Comparison of ENCODE assay signal across 21 mouse cellular contexts in the genomic region with DNA sequence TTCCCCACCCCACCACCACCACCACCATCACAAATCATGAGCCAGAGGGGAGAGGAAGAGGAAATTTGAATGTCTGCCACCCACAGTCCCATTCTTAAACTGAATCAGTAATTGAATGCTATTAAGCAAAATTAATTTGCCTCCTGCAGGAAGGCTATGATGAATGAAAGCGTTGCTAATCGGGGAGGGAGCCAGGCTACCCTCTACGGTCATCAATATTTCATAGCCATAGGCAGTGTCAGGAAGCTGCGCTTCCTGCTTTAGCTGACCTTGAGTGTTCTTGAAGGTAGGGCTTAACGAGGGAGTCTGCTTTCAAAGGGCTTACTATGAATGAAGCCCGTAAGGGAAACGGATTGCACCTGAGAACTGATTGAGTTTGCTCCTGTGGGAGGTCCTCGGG. TPM values are rescaled to one million over a fixed set of nuclear protein-coding genes. Genes with fewer than 3 reads are reported as not detected.
A peak's percentile ranks its signal among the peaks of the same experiment; 100 is the strongest.
DNase-seq lines count a peak whose midpoint lies in the region; ATAC-seq lines count a peak whose summit lies in the region.
"Had no signal": no experiment of that assay in that cellular context is flagged by ENCODE, and none has a peak within 500 bp of the region (broad histone marks: within the 10 kb centered on the region; RNA-seq: fewer than 3 reads in every experiment).

No protein-coding gene starts in this region.

- DNase-seq in heart, adult 9 months (ENCODE audit: low spot score in 2 of 2): no peak
- DNase-seq in hindbrain, embryonic 11.5 days (ENCODE audit: low spot score): no peak
- no peak for DNase-seq in urinary bladder, postnatal 10 days (ENCODE audit: low spot score)
- DNase-seq: adrenal gland, postnatal 10 days; cerebellum, adult 11 months; cerebellum, postnatal 14 days; gastrocnemius, postnatal 10 days; kidney, adult 9 months; kidney, postnatal 25 days; liver had no signal

- peaks cover 85% of the 10 kb centered on the region for H3K4me1 ChIP-seq in heart, embryonic 12.5 days (replicated peaks)
- H3K4me1 ChIP-seq in hindbrain, embryonic 13.5 days (replicated peaks): peaks cover 60% of the 10 kb centered on the region
- no peaks in the 10 kb centered on the region; the same call in 1 of the 2 replicates for H3K4me1 ChIP-seq in hindbrain, embryonic 11.5 days (replicated peaks; ENCODE audit: control insufficient read depth, insufficient read depth, low read length)
- H3K4me1 ChIP-seq in hindbrain, embryonic 15.5 days (replicated peaks): peaks cover 40% of the 10 kb centered on the region
- H3K4me1 ChIP-seq in neural tube, embryonic 14.5 days (ENCODE audit: control insufficient read depth, insufficient read depth, low read length): peaks cover 15% of the 10 kb centered on the region; the same call in 1 of the 2 replicates

- H3K4me2 ChIP-seq in heart, embryonic 12.5 days: no peak overlapping the region
- H3K4me2 ChIP-seq in hindbrain, embryonic 13.5 days: no peak overlapping the region
- H3K4me2 ChIP-seq in hindbrain, embryonic 11.5 days (replicated peaks; ENCODE audit: low read depth, low read length): no peak overlapping the region
- H3K4me2 ChIP-seq in hindbrain, embryonic 15.5 days: no peak overlapping the region
- no peak overlapping the region for H3K4me2 ChIP-seq in neural tube, embryonic 14.5 days (ENCODE audit: low read depth, low read length)
- H3K4me2 ChIP-seq: embryonic facial prominence, embryonic 13.5 days; intestine, embryonic 15.5 days had no signal

- 66% methylated on average over 8 of the region's 8 CpGs for WGBS in heart, embryonic 12.5 days
- WGBS in hindbrain, embryonic 13.5 days: 31% methylated on average over 8 of the region's 8 CpGs
- WGBS in hindbrain, embryonic 11.5 days: 63% methylated on average over 8 of the region's 8 CpGs
- WGBS in hindbrain, embryonic 15.5 days: 35% methylated on average over 8 of the region's 8 CpGs
- 36% methylated on average over 8 of the region's 8 CpGs for WGBS in neural tube, embryonic 14.5 days

- ATAC-seq in heart, embryonic 12.5 days (ENCODE audit: insufficient number of reproducible peaks, low FRiP score): no peak
- ATAC-seq in hindbrain, embryonic 13.5 days (ENCODE audit: low FRiP score): 0 out of 2 replicates have a peak, but pooled peaks have one; percentile 57
- ATAC-seq in hindbrain, embryonic 11.5 days (ENCODE audit: low FRiP score): no peak
- ATAC-seq in hindbrain, embryonic 15.5 days (ENCODE audit: low FRiP score, low read depth): peak; percentile 28; the same call in 1 of the 2 replicates
- ATAC-seq in neural tube, embryonic 14.5 days (ENCODE audit: low read depth): peak; percentile 60
- ATAC-seq: activated CD4-positive, CD25-positive, alpha-beta regulatory T cell, adult 4 months; forebrain, embryonic 14.5 days; intestine, embryonic 15.5 days; lung, postnatal 0 days had no signal

- peaks cover 48% of the 10 kb centered on the region for H3K36me3 ChIP-seq in heart, embryonic 12.5 days
- peaks cover 50% of the 10 kb centered on the region for H3K36me3 ChIP-seq in hindbrain, embryonic 13.5 days
- no peaks in the 10 kb centered on the region for H3K36me3 ChIP-seq in hindbrain, embryonic 11.5 days (ENCODE audit: control insufficient read depth, insufficient read depth, low read length)
- peaks cover 26% of the 10 kb centered on the region; the same call in 1 of the 2 replicates for H3K36me3 ChIP-seq in hindbrain, embryonic 15.5 days
- peaks cover 19% of the 10 kb centered on the region for H3K36me3 ChIP-seq in neural tube, embryonic 14.5 days (ENCODE audit: control insufficient read depth, insufficient read depth, low read length)

- no peak overlapping the region for H3K4me3 ChIP-seq in heart, embryonic 12.5 days
- H3K4me3 ChIP-seq in hindbrain, embryonic 13.5 days: no peak overlapping the region
- H3K4me3 ChIP-seq in hindbrain, embryonic 11.5 days (ENCODE audit: low read depth, low read length): no peak overlapping the region
- H3K4me3 ChIP-seq in hindbrain, embryonic 15.5 days: no peak overlapping the region
- H3K4me3 ChIP-seq in neural tube, embryonic 14.5 days (ENCODE audit: low read depth, low read length): no peak overlapping the region
- H3K4me3 ChIP-seq: embryonic facial prominence, embryonic 13.5 days; intestine, embryonic 15.5 days had no signal

- H3K9me3 ChIP-seq in heart, embryonic 12.5 days (replicated peaks): no peaks in the 10 kb centered on the region
- H3K9me3 ChIP-seq in hindbrain, embryonic 13.5 days: no peaks in the 10 kb centered on the region
- H3K9me3 ChIP-seq in hindbrain, embryonic 11.5 days (ENCODE audit: control insufficient read depth, low read length): no peaks in the 10 kb centered on the region
- no peaks in the 10 kb centered on the region for H3K9me3 ChIP-seq in hindbrain, embryonic 15.5 days
- H3K9me3 ChIP-seq in neural tube, embryonic 14.5 days (ENCODE audit: control insufficient read depth, low read length): no peaks in the 10 kb centered on the region
- H3K9me3 ChIP-seq: embryonic facial prominence, embryonic 13.5 days; G1E; intestine, embryonic 15.5 days had no signal

- H3K27me3 ChIP-seq in heart, embryonic 12.5 days (replicated peaks): no peaks in the 10 kb centered on the region
- H3K27me3 ChIP-seq in hindbrain, embryonic 13.5 days: no peaks in the 10 kb centered on the region
- H3K27me3 ChIP-seq in hindbrain, embryonic 11.5 days (ENCODE audit: control insufficient read depth, insufficient read depth, low read length): no peaks in the 10 kb centered on the region
- H3K27me3 ChIP-seq in hindbrain, embryonic 15.5 days: no peaks in the 10 kb centered on the region
- H3K27me3 ChIP-seq in neural tube, embryonic 14.5 days (ENCODE audit: control insufficient read depth, insufficient read depth, low read length): no peaks in the 10 kb centered on the region
- H3K27me3 ChIP-seq: embryonic facial prominence, embryonic 13.5 days; intestine, embryonic 15.5 days had no signal

- peak overlapping the region; percentile 84 for H3K27ac ChIP-seq in heart, embryonic 12.5 days (ENCODE audit: poor library complexity, severe bottlenecking)
- peak overlapping the region; percentile 77 for H3K27ac ChIP-seq in hindbrain, embryonic 13.5 days
- H3K27ac ChIP-seq in hindbrain, embryonic 11.5 days (ENCODE audit: low read depth, low read length): no peak overlapping the region
- H3K27ac ChIP-seq in hindbrain, embryonic 15.5 days (replicated peaks): peak overlapping the region; percentile 52
- peak overlapping the region; percentile 44; the same call in 1 of the 2 replicates for H3K27ac ChIP-seq in neural tube, embryonic 14.5 days (ENCODE audit: low read depth, low read length)
- H3K27ac ChIP-seq: embryonic facial prominence, embryonic 13.5 days; intestine, embryonic 15.5 days; stomach, postnatal 0 days had no signal

- 0 out of 2 replicates have a peak overlapping the region, but pooled peaks have one; percentile 9 for H3K9ac ChIP-seq in heart, embryonic 12.5 days
- H3K9ac ChIP-seq in hindbrain, embryonic 13.5 days: no peak overlapping the region
- no peak overlapping the region for H3K9ac ChIP-seq in hindbrain, embryonic 11.5 days (ENCODE audit: low read depth, low read length)
- H3K9ac ChIP-seq in hindbrain, embryonic 15.5 days: no peak overlapping the region
- H3K9ac ChIP-seq in neural tube, embryonic 14.5 days (replicated peaks; ENCODE audit: low read depth, low read length): no peak overlapping the region
- H3K9ac ChIP-seq: embryonic facial prominence, embryonic 13.5 days; intestine, embryonic 15.5 days had no signal

RNA-seq across cellular contexts. Expression of gene Ncs1, which starts 38.7 kb away (rescaled TPM):
- polyA plus RNA-seq in heart, embryonic 12.5 days (2016; fragmentation: Nextera tagmentation; extraction: Ambion mirVana): 51.7 and 52.8 TPM in 2 replicates
- 144 and 150 TPM in 2 replicates for polyA plus RNA-seq in hindbrain, embryonic 13.5 days (2015; fragmentation: Nextera tagmentation; extraction: Ambion mirVana)
- polyA plus RNA-seq in hindbrain, embryonic 11.5 days (2014; fragmentation: Nextera tagmentation; extraction: Ambion mirVana): 70.5 and 76.5 TPM in 2 replicates
- polyA plus RNA-seq in hindbrain, embryonic 15.5 days (2015; fragmentation: Nextera tagmentation; extraction: Ambion mirVana): 168 and 183 TPM in 2 replicates
- 201 and 209 TPM in 2 replicates for polyA plus RNA-seq in neural tube, embryonic 14.5 days (2014; fragmentation: Nextera tagmentation; extraction: Ambion mirVana)
- polyA plus RNA-seq: G1E had no signal

RNA-seq across cellular contexts. Expression of gene Gpr107, which starts 54.8 kb away (rescaled TPM):
- polyA plus RNA-seq in heart, embryonic 12.5 days (2016; fragmentation: Nextera tagmentation; extraction: Ambion mirVana): 37.4 and 40.4 TPM in 2 replicates
- polyA plus RNA-seq in hindbrain, embryonic 13.5 days (2015; fragmentation: Nextera tagmentation; extraction: Ambion mirVana): 38.1 and 38.2 TPM in 2 replicates
- polyA plus RNA-seq in hindbrain, embryonic 11.5 days (2014; fragmentation: Nextera tagmentation; extraction: Ambion mirVana): 25.9 and 35.8 TPM in 2 replicates
- 38.0 and 39.0 TPM in 2 replicates for polyA plus RNA-seq in hindbrain, embryonic 15.5 days (2015; fragmentation: Nextera tagmentation; extraction: Ambion mirVana)
- polyA plus RNA-seq in neural tube, embryonic 14.5 days (2014; fragmentation: Nextera tagmentation; extraction: Ambion mirVana): 24.2 and 27.8 TPM in 2 replicates

Comparison
In these comparisons a context has a peak if more than half of its experiments do, and no peak if none do; other contexts are left out.
1. ATAC-seq: peak in hindbrain, embryonic 13.5 days (single experiment), hindbrain, embryonic 15.5 days (single experiment) and neural tube, embryonic 14.5 days (single experiment); none in heart, embryonic 12.5 days (single experiment) and hindbrain, embryonic 11.5 days (single experiment).